Mouse (Mus musculus) liver, postnatal 0 days (tissue): Measurements from ENCODE around the gene Cav3.

Source experiments
- CTCF ChIP-seq: sonication (generic); IDR thresholded peaks from 2 replicates; pipeline ENCODE4 v1.5.1; 2016; ENCODE audit warnings: antibody characterized with exemption, low read depth
- EP300 ChIP-seq: IDR thresholded peaks from 2 replicates; pipeline ENCODE4 v1.6.1; 2016; ENCODE audit warnings: antibody characterized with exemption, low read depth, mild to moderate bottlenecking

DNA sequence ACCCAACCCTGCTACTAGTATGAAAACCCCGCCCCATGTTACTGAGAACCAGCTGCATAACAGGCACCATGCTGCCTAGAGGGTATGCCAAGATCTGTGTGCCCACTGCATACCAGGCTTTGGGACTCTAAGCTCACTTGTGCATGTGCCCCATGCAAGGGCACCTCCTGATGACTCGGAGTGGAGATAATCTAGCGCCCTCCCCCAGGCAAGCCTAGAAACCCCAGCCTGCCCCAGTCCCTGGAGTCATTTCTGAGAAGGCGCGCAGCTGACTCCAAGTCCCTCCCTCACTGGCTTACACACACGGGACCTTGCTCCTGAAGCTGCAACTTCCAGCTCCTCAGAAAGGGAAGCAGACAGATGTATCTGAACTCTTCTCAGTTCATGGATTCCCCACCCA, 4.0 kb downstream of the Cav3 start:
- no peak for TF ChIP-seq CTCF
- no peak for TF ChIP-seq EP300
